Mouse (Mus musculus) cerebellum, adult 11-12 months (tissue): ENCODE data around the gene Kbtbd13.

Experiments
- DNase-seq: peaks from one replicate; pipeline ENCODE4 v3.0.0; 2022

Kbtbd13 gene

DNA sequence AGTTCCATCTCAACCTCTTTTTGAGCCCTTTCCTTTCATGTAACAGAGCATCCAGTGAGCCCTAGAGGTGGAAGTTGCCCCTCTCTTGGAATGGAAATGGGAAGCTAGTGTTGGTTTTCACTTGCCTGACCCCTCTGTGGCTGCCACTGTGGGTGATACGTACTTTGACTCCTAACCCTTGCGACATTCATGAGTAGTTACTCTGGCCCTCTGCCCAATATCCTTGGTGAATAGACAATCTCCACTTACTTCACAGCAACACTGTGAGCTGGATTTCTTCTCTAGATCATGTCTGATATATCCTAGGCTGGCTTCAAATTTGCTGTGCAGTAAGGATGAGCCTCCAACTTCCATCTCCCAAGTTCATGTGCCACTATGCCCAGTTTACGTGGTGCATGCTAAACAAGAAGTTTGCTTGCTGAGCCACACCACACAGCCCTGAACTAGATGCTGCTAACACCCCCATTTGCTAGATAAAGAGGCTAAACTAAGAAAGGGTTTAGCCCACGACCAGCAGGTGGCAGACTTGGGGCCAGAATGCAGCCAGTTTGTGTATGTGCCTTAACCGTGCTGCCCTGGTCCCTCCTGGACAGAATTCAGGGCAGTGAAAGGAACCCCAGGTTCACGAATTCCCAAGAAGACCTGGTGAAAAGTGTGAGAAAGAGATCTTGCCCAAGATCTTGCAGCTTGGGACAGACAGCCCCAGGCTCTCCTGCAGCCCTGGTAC lies 1.3 kb upstream of the Kbtbd13 start:
- DNase-seq, result peak; percentile 19

DNA sequence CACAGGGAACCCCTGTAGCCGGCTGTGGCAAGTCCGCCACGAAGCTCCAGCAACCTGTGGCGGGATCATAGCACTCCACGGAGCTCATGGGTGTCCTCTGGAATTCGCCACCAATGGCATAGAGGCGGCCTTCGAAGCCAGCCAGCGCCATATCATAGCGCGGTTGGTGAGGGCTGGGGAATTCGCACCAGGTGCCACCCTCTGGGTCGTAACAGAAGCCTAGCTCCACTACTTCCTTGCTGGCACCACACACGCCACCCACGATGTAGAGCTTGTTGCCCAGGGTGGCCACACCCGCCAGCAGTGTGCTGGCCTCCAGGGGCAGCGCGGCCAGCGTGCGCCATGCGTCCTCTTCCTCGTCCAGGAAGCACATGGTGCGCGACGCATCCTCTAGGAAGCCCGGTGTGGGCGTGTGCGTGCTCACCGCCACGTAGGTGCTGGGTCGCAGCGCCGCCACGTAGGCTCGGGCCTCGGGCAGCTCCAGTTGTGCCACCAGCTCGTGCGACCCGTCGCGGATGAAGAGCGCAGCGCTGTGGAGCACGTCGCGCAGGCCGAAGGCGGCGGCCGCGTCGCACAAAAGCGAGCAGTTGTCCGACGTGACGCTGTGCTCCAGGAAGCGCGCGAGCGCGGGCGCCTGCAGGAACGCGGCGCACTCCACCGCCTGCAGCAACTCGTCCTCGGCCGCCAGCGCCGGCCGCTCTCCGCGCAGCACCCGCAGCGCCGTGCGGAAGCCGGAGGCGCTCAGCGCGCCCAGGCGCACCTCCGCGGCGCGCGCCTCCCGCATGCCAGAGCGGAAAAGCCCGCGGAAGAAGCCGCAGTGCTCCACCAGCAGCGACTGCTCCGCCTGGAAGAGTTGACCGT lies 470 bp downstream of the Kbtbd13 start:
- no peak for DNase-seq

DNA sequence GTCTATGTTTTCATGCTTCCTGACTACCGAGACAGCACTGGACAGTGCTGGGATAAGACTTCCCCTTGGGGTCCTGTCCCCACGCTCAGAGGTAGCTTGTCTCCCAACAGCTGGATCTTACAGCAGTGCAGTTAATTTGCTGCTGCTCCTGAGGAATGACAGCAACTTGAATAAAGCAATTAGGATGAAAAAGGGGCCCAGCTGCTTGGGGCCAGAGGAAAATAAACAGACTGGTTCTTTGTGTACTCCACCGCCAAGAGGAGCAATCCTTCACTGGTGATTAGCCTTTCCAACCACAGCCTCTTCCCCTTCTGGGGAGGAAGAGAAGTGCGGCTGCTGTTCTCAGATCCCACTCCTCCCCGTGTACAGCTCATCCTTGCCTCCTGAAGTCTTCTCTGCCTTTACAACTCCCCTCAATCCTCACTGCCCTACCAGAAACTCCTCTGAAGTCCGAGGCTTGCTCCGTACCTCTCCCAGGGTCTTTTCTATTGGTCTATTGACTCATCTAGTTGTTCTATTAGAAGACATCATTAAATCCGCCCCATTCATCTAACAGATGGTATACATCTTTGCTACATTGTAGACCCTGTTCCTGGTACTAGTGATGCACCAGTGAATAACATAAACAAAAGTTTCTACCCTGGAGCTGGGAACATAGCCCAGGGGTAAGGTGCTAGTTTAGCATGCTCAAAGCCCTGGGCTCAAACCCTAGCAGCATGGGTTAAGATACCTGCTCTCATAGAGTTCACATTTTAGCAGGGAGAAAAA lies 4.9 kb downstream of the Kbtbd13 start:
- no peak for DNase-seq

DNA sequence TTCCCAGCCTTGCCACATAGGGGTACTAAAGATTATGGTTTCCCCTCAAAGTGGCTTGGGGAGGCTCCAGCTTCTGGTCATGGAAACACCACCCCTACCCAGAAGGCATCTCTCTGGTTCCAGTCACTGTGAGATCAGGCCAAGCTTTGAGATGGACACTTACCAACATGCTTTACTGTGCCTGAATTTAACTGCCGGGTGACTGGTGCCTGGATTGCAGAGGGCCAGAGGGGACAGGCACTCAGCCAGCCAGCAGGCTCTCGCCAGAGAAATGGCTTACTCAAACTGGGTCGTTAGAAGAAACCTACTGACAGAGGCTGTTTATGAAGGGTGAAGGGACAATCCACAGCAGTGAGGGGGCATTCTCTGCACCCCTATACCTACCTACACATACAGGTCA lies 7.2 kb downstream of the Kbtbd13 start:
- DNase-seq, result no peak

DNA sequence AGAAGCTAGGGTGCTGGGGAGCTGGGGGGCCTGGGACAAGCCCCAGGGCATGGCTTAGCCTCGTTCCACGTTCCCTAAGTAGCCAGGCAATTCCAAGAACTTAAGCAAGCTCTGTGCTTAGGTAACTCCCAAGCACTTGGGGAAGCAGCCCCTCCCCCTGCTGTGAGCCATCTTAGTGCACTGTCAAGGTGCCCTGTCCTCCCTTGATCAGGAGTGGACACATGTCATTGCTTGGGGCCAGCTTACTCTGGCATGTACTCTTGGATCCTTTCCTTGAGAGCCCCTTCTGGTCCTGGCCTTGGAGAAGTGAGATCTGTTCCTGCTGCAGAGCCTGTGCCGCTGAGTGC lies 8.7 kb downstream of the Kbtbd13 start:
- DNase-seq, result peak; percentile 11

DNA sequence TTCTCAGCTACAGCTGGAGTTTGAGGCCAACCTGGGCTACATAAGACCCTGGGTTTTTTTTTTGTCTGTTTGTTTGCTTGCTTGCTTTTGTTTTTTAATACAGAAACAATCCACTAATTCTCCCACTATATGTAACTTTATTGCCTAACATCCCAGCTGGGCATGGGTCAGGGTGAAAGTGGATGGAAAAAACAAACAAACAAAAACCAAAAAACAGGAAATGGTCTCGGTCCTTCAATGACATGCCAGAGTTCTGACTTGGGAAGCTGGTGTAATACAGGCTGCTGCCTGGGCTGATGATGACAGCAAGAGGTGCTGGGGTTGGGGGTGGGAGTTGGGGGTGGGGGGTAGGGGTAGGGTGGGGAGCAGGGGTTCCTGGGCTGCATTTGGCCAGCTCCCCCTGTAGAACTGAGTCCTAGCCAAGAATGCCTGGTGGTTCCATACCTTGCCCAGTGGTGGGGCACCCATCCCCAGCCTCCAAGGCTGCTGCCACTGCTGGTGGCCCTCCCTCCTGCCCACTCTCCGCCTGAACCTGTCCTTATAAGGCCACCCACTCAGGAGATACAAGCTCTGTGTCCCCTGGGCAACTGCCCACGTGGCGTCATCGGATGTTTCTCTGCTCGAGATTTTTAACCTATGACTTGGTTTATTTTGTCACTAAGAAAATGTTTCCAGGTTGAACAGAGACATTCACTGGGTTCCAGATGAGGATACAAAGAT lies 9.3 kb downstream of the Kbtbd13 start:
- DNase-seq, result no peak

DNA sequence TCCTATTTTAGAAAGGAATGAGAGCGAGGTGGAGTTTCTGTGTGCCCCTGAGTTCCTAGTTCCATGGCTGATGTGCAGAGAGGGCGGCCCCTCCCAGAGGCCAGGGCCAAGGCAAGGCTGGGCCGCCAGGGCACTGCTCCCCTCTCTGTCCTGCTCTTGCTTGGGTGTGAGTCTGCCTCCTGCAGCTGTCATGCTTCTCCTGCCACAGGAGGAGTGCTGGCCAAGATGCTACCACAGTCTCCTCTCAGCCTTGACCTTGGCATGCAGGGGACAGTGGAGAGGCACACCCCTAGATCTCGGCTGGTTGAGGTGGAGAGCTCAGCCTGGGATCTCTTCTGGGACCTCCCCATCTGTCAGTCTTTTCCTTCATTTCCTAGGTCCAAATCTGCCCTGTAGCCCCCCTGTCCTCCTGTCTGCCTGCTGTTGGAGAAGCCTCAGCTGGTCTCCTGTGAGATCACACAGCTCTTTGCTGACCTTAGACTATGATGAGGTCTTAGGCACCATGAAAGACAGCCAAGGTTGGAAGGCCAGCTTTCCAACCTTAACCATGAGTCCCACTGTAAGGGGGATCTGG lies 10.3 kb downstream of the Kbtbd13 start:
- no peak for DNase-seq

DNA sequence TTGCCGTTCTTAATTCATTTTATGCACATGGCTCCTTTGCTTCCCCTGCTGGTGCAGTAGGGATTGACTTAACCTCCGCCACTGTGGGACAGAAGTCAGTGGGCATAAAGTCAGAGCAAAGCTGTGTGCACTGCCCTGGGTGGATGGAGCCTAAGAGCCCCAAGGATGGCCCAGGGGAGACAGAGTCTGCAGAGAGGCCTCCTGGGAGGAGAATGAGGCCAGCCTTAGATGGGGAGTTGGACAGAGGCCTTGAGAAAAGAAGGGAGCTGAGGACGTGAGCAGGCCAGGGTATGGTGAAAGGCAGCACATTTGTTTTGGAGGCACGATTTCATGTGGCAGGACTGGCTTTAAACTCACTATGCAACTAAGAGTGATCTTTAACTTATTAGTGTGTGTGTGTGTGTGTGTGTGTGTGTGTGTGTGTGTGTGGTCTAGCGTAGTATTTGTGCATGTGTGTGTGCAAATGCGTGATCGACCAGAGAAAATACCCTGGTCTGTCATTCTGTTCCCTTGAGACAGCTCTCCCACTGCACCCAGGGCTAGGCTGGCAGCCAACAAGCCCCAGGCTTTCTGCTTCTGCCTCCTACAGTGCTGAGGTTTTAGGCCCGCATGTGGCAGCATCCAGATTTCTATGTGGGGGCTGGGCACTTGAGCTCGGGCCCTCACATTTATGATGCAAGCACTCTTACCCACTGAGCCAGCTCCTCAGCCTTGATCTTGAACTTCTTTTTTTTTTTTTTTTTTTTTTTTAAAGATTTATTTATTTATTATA lies 16.1 kb downstream of the Kbtbd13 start:
- DNase-seq, result no peak

DNA sequence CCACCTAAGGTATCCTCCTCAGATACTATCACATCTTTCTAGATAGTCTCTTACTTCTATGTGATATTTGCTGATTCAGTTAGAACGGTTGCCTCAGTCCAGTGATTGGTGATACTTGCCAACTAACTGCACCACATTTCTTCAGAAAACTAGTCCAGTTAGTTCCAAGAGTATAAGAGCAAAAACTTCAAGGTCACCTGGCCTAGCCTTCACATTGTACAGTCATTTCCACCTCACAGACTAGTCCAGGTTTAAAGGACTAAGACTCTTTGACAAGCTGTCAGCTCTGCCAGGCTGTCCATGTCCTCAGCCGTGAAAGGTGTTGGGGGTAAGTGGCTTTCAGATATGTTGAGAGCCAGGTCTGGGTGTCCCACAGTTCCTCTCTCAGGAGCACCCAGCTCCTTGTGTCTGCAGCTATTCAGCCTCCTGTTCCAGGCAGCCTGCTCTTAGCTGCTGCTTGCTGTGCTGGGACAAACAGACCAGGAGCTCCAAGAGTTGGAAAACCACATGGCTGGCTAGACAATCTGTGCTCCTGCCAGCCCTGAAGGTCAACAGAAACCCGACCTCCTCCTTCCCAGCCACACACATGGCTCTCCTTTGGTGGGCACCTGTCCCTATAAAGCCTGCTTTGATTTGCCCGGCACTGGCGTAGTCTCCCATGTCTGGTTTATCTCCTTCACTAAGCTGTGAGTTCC lies 16.8 kb downstream of the Kbtbd13 start:
- no peak for DNase-seq

DNA sequence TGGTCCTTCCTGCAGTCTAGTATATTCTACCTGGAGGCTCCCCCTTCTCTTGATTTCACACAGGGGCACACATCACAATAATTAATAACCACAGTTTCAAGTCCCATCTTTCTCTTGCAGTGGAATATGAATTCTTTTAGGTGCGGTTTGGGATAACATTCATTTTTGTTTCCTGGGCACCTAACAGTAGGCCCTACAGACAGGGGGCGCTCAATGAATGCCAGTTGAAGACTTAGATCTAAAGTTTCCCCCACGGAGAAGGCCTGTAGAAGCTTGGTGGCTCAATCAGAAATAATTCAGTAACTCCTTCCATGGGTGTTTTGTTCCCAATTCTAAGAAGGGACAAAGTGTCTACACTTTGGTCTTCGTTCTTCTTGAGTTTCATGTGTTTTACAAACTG lies 19.0 kb downstream of the Kbtbd13 start:
- DNase-seq, result no peak

DNA sequence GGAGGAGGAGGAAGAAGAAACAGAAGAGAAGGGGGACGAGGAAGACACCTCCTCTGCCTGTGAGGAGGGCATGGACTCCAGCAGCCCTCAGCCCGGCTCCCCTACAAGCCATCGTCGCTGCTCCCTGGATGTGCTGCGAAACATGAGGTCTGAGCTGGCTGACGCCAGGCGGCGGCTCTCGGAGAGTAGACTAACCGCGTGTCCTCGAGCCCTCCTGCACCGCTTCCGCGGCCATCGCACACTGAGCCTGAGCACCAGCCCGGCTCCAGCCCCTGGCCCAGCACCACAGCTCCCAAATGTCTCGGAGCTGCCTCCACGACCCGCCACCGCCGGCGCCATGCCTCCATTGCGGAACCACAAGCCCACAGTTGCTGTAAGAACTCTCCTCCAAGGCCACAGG lies 19.7 kb downstream of the Kbtbd13 start:
- no peak for DNase-seq

DNA sequence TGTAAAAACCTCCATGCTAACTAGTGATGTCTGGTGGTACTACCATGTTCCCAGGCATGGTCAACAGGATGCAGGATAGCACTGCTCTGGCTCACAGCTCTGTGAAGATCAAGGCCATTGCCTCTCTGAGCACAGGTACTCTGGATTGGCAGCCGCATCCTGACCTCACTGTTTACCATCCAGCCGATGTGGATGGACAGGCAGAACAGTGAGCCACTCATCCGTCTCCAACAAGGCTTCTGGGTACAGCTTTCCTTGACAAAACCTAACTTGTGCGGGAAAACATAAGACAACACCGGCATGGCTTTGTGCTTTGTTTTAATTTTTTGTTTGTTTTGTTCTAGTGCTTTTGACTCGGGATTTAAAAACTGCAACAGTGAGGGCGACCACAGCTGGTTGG lies 25.7 kb downstream of the Kbtbd13 start:
- DNase-seq, result no peak

DNA sequence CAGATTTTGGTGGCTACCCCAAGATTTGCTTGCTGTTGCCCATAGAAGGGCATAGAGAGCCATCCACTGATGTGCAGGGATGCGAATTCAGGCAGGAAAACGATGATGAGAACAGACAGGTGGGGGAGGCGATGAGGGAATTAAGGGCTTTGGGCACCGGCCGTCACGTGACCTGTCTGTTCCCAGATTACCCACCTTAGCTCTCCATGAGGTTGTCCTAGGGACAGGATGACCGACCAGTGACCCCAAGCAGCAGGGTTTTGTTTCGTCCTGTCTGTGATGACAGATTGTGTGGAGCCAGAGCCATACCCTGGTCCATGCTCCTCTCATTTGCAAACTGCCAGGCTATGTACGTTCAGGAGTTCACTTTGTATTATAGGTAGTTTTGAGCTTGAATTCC lies 27.8 kb downstream of the Kbtbd13 start:
- DNase-seq, result no peak

DNA sequence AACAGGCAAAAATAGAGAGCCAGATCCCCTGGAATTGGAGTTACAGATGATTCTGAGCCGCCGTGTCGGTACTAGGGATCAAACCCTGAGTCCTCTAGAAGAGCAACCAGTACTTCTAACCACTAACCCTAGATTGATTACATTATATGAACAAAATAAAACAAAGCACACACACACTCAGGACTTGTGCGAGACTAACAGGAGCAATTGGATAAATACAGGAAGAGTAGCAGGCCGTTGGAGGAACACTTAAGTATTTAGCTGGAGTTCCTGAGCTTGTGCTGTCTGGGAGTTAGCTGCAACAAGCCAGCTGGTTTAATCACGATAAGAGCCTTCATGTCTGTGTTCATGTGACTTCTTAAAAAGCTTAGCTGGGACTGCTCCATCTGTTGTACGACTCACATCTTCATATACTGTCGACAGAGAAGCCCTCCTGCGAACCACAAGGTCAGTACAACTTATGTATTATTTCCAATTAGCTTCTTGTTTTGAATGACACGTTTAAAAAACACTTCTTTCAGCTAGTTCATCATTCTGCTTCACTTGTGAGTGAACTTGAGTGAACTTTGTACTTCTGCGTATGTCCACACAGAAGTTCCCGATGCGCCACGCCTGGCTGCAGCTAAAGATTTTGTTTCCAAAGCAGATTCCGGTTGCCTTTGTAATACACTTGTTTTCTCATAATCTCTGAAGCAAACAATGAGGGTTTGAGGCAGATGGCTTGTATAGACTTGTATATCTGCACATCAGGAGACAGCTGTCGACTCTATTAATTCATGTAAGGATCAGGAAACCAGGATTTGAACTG lies 30.6 kb downstream of the Kbtbd13 start, which contains the start of gene Ubap1l:
Ubap1l (plus strand) TSS at position 401 of the 808 bp plus-strand sequence.
- DNase-seq, result no peak

- DNase-seq, result no peak
Measured at GRCm38 (mm10) chr9:65358956-65359480, 32.4 kb downstream of the Kbtbd13 start.

DNA sequence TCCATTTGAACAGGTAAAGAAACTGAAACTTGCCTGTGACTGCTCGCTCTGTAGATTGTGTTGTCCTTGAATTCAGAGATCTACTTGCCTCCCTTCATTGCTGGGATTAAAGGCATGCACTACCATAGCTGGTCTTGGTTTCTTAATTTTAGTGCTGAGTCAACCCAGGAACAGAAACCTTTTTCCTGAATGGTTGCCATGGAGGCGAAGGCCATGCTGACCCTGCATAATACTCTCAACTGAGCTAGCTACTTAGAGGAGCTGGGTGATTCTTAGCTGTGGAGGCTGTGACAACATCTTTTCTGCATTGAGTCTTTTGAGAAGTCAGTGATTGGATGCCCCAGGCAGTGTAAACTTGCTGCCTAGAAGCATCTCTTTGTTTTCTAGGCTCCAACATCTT lies 34.5 kb downstream of the Kbtbd13 start:
- no peak for DNase-seq

DNA sequence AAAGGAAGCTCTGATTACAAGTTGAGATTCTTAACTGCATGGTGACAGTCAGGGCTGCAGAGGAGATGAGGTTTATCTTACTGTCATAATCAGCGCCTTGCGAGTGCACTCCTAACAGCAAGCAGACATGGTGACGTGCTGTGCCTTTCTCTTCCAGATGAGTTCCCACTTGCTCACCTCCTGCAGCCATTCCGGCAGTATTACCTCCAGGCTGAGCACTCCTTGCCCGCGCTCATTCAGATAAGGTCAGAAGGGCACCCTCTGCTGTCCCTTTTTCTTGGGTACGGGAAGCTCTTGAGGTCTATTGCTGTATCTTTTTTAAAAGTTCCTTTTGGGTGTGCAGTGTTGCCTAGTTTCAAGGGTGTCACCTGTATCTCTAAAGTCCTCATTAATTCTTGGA lies 34.9 kb downstream of the Kbtbd13 start:
- DNase-seq, result no peak

GRCm38 (mm10) chr9:65353251-65353650 lies 38.2 kb downstream of the Kbtbd13 start:
- DNase-seq, result no peak

GRCm38 (mm10) chr9:65347112-65347850 lies 44.2 kb downstream of the Kbtbd13 start:
- DNase-seq, result no peak
